Mouse (Mus musculus): ENCODE results near the gene Tbx2. TPM values are rescaled to one million over a fixed set of nuclear protein-coding genes. Genes with fewer than 3 reads are reported as not detected.

The Tbx2 gene
- 1.6 and 1.7 TPM in 2 replicates for polyA plus RNA-seq (2015; fragmentation: Nextera tagmentation; extraction: Ambion mirVana)

DNA sequence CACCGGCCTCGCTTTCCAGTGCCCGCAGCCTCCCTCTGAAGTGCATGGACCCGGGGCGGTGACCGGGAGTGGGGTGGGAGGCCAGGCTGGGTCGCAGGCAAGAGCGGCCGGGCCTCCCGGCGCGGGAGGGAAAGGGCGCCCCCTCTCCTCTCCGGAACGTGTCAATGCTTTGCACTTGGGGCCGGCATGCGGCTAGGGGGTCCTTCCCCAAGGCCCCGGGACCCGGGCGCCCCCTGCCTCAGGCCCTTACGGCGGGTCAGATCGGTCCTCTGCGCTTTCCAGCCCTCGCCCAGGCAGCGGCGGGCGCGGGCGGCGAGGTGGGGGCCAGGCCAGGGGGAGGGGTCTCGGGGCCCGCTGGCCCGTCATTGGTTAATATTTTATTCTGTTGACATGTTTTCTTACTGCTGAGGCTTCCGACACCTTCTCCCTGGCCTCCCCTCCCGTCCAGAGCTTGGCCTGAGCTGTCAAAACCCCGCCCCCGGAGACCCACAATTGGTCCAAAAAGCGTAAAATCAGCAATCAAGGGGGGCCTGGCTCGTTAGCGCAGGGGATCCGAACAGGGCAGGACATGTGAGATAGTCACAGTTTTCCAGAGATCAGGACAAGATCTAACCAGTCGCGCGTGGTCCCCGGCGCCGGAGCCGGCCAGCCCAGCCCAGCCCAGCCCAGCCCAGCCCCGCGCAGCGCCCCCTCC lies at the start of gene Tbx2:
Gene Tbx2, plus strand, starts transcription at position 321 of the 694 bp plus-strand sequence.
- H3K9ac ChIP-seq = peak within 1 kb of the TSS; percentile 71
- no peaks in the 10 kb centered on the region for H3K9me3 ChIP-seq
- peaks cover 50% of the 10 kb centered on the region for H3K4me1 ChIP-seq (replicated peaks)
- H3K4me2 ChIP-seq = peak within 1 kb of the TSS; percentile 60
- peak within 1 kb of the TSS; percentile 42 for H3K4me3 ChIP-seq
- under 1% methylated on average over 50 of the region's 52 CpGs for WGBS
- peak; percentile 77 for ATAC-seq (ENCODE audit: low read depth)
- no peaks in the 10 kb centered on the region for H3K36me3 ChIP-seq
- peaks cover 97% of the 10 kb centered on the region for H3K27me3 ChIP-seq
- H3K27ac ChIP-seq (replicated peaks) = peak within 1 kb of the TSS; percentile 52

DNA sequence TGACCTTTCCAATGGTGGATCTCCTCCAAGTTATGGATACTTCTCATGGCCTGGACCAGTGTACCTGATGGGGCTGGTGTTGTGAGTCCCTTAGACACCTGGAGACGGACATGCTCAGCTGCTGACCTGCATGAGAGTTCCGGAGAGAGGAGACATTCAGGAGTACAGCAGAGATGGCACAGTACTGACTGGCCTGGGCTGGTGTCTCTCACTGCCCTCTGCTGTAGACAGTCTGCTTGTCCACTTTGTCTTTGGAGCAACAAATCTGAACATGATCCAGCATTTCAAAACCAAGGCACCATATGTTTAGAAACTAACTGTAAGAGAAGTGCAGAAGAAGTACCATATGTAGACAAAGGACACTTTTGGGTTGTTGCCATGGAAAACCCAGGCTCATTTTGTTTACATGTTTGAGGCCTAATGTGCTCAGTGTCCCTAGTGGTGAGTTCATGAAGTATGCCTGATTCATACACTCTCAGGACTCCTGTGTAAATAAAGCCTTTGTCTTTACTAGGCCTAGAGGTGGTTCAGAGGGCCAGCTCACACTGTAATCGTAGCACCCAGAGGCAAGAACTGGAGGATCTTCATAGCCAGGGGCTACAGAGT lies 46.1 kb upstream of the Tbx2 start:
- ATAC-seq (ENCODE audit: low read depth) = no peak
- no peaks in the 10 kb centered on the region; the same call in 1 of the 2 replicates for H3K4me1 ChIP-seq (replicated peaks)
- no peak overlapping the region for H3K27ac ChIP-seq (replicated peaks)
- H3K9me3 ChIP-seq = no peaks in the 10 kb centered on the region
- H3K36me3 ChIP-seq = no peaks in the 10 kb centered on the region
- H3K9ac ChIP-seq = no peak overlapping the region
- no peaks in the 10 kb centered on the region for H3K27me3 ChIP-seq
- 71% methylated on average over 3 of the region's 3 CpGs for WGBS
- no peak overlapping the region for H3K4me3 ChIP-seq
- no peak overlapping the region for H3K4me2 ChIP-seq

DNA sequence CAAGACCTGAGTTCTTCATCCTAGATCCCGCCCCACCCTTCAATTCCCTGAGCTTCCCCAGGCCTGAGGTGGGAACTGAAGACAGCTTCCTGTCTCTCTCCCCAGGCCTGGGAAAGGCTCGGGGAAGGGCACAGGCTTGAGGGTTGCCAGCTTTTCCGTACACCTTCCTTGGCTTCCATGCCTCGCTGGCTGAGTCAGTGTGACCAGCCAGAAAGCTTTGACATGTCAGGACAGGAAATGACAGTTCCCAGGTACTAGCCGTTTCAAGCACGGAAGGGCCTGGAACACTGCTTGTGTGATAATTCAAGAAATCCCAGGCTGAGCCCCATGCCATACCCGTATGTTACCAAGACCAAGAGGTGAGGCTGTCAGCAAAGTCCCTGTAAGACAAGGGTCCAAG lies 42.6 kb upstream of the Tbx2 start:
- 92% methylated on average over 7 of the region's 7 CpGs for WGBS

DNA sequence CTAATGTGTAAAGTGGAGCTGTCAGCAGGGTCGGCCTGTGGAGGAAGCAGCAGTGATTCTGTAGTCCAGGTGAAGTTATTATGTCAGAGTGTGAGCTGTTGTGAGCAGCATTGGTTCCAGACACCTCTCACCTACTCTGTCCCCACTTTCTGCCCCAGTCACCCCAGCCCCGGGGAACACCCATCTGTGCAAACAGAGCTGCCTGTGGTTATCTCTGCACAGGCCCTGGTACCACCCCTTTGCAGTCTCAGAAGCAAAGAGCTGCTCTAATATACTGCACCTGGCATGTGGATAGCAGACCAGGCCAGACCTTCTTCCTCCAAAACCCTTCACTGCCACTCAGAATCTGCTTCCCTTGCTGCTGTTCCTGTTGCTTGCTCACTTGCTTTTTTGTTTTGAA lies 42.1 kb upstream of the Tbx2 start:
- no peak overlapping the region for H3K9ac ChIP-seq
- WGBS = 87% methylated on average over 2 of the region's 2 CpGs
- no peaks in the 10 kb centered on the region for H3K36me3 ChIP-seq
- H3K4me2 ChIP-seq = no peak overlapping the region
- no peak overlapping the region for H3K27ac ChIP-seq (replicated peaks)
- no peaks in the 10 kb centered on the region; the same call in 1 of the 2 replicates for H3K4me1 ChIP-seq (replicated peaks)
- no peak overlapping the region for H3K4me3 ChIP-seq
- no peak for ATAC-seq (ENCODE audit: low read depth)
- no peaks in the 10 kb centered on the region for H3K9me3 ChIP-seq
- H3K27me3 ChIP-seq = no peaks in the 10 kb centered on the region

More for the DNA sequence above, 42.6 kb upstream of the Tbx2 start:
- Histone ChIP-seq H3K27me3 (no peaks in the 10 kb centered on the region), H3K4me2 (no peak overlapping the region), H3K36me3 (no peaks in the 10 kb centered on the region), H3K4me1 (replicated peaks) (no peaks in the 10 kb centered on the region; the same call in 1 of the 2 replicates), H3K9me3 (no peaks in the 10 kb centered on the region), H3K4me3 (no peak overlapping the region), H3K9ac (no peak overlapping the region), H3K27ac (replicated peaks) (no peak overlapping the region)
- ATAC-seq (ENCODE audit: low read depth) = no peak

DNA sequence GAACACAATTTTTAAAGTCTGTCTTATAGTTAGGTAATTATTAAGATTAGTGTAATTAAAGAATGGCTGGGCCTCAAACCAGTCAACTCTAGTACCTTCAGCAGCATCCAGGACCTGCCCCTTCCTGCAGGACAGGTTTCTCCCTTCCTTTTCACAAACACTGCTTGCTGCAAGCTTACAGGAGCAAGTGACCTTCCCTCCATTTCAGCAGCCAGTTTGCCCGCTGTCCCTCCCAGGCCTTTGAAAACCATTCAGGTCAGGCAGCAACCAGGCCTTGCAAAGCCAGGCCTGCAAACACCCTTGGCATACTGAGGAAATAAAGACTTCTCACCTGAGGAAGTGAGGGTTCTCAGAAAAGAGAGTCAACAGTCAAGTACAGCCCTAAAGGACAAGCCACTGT lies 41.1 kb upstream of the Tbx2 start:
- no peaks in the 10 kb centered on the region for H3K27me3 ChIP-seq
- WGBS = 68% methylated on average over 1 of the region's 1 CpGs
- H3K9ac ChIP-seq = no peak overlapping the region
- no peak for ATAC-seq (ENCODE audit: low read depth)
- H3K4me3 ChIP-seq = no peak overlapping the region
- no peaks in the 10 kb centered on the region for H3K9me3 ChIP-seq
- no peaks in the 10 kb centered on the region; the same call in 1 of the 2 replicates for H3K4me1 ChIP-seq (replicated peaks)
- H3K4me2 ChIP-seq = no peak overlapping the region
- H3K27ac ChIP-seq (replicated peaks) = no peak overlapping the region
- no peaks in the 10 kb centered on the region for H3K36me3 ChIP-seq

DNA sequence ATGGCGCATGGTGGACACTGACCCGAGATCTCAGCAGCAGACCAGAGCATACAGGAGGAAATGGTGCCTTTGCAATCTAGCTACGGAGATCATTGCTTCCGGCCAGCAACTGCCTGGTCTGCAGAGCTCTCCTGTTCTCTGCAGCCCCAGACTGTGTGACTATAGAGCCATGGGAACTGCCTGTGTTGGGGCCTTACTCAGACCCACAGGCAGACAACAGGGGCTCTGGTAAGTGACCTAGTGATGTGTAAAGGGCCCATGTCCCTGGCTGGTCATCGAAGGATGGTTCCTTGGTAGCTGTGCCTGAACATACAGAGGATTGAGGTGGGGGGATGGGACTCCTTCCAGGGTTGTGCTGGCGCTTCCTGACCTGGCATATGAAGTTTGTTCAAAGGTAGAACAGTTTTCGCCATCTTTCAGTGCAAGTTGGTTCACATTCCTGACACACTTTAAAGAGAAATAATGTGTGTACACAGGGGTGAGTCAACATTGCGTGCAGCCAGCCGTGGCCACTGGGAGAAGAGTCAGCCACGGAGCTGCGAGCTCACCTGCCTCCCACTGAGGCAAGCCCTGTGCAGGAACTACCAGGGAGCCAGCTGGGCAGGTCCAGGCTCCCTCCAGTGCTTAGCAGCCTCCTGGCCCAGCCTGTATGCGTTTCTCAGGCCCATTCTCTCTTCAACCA lies 39.7 kb upstream of the Tbx2 start:
- Histone ChIP-seq H3K9me3 (no peaks in the 10 kb centered on the region), H3K9ac (no peak overlapping the region), H3K4me1 (replicated peaks) (no peaks in the 10 kb centered on the region), H3K27me3 (no peaks in the 10 kb centered on the region), H3K4me3 (no peak overlapping the region), H3K36me3 (no peaks in the 10 kb centered on the region), H3K27ac (replicated peaks) (no peak overlapping the region), H3K4me2 (no peak overlapping the region)
- WGBS = 71% methylated on average over 12 of the region's 12 CpGs
- no peak for ATAC-seq (ENCODE audit: low read depth)

DNA sequence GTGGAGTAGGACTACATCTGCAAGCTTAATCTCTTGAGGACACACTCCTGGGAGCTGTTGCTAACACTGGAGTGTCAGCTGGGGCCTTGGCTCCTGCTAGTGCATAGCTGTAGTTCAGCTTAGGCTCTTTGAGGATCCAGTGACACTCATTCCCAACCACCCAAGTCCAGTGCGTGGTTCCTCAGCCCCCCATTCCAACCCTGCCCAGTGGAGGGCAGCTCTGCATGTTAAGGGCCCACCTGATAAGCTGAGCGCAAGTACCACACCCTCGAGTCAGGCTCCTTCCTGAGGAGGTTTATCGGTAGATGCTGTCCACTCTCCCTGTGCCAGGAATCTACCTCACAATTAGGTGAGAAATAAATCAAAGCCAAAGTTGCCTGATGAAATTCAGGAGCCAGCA lies 32.9 kb upstream of the Tbx2 start:
- Histone ChIP-seq H3K9ac (no peak overlapping the region), H3K27ac (replicated peaks) (no peak overlapping the region), H3K4me2 (no peak overlapping the region), H3K36me3 (no peaks in the 10 kb centered on the region), H3K4me1 (replicated peaks) (no peaks in the 10 kb centered on the region), H3K9me3 (no peaks in the 10 kb centered on the region), H3K27me3 (no peaks in the 10 kb centered on the region), H3K4me3 (no peak overlapping the region)
- no peak for ATAC-seq (ENCODE audit: low read depth)
- 87% methylated on average over 4 of the region's 4 CpGs for WGBS

DNA sequence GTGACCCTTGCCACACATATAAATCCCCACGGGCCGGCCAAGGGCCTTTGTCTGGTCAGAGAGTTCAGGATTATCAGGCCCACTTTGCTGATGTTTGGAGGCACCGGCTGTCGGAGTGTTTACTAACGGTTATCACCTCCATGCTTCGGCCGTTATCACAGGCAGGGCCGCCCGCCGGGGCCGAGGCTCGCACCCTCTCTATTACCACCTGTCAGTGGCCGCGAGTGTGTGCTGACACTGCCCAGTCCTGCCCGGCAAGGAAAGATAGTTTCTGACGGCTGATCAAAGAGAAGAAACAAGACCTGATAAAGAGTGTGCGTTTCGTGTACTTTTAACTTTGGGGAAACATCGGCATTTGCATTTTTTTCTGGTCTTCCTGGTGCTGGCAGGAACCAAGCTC lies 32.5 kb upstream of the Tbx2 start:
- Histone ChIP-seq H3K9me3 (no peaks in the 10 kb centered on the region), H3K36me3 (no peaks in the 10 kb centered on the region), H3K4me2 (no peak overlapping the region), H3K4me3 (no peak overlapping the region), H3K27me3 (no peaks in the 10 kb centered on the region), H3K9ac (no peak overlapping the region), H3K4me1 (replicated peaks) (no peaks in the 10 kb centered on the region), H3K27ac (replicated peaks) (no peak overlapping the region)
- WGBS = 84% methylated on average over 19 of the region's 19 CpGs
- ATAC-seq (ENCODE audit: low read depth) = no peak

DNA sequence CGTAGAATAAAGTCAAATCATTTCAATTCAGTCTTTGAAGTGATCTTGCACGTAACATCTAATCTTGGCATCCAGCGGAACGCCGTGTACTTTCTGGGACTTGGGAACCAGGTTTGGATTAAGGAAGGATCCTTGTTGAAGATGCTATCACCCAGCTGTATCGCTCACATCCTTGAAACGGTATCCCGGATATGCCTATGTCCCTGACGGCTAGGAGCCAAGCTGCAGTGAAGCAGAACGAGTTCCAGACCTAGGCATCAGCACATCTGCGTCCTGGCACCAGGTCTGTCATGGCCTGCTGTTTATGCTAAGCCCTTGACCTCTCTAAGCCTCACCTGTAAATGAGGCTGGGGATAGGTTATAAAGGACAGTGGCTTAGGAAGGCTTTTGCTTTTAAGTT lies 32.0 kb upstream of the Tbx2 start:
- Histone ChIP-seq H3K27me3 (no peaks in the 10 kb centered on the region), H3K27ac (replicated peaks) (no peak overlapping the region), H3K4me3 (no peak overlapping the region), H3K4me2 (no peak overlapping the region), H3K9me3 (no peaks in the 10 kb centered on the region), H3K36me3 (no peaks in the 10 kb centered on the region), H3K9ac (no peak overlapping the region), H3K4me1 (replicated peaks) (no peaks in the 10 kb centered on the region)
- WGBS = 87% methylated on average over 11 of the region's 11 CpGs
- ATAC-seq (ENCODE audit: low read depth) = no peak

DNA sequence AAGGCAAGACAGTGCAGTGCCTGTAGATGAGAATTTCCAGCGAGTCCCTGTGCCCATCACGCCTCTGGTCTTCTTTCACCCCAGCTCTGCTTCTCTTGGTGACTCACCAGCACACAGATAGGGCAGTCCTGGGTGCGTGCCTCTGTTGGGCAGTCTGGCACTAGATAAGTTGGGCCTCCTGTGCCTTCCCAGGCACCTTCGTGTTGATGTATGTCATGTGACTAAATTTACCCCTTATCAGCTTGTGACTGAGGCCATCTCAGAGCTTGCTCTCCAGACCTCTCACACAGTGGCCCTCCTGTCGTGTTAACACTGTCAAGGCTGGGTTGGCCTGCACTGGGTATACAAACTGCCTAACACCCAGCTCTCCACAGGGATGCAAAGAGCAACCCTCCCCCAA lies 28.3 kb upstream of the Tbx2 start:
- Histone ChIP-seq H3K27me3 (no peaks in the 10 kb centered on the region), H3K27ac (replicated peaks) (no peak overlapping the region), H3K4me3 (no peak overlapping the region), H3K4me2 (no peak overlapping the region), H3K9ac (no peak overlapping the region), H3K4me1 (replicated peaks) (no peaks in the 10 kb centered on the region), H3K9me3 (no peaks in the 10 kb centered on the region), H3K36me3 (no peaks in the 10 kb centered on the region)
- WGBS = 81% methylated on average over 5 of the region's 5 CpGs
- no peak for ATAC-seq (ENCODE audit: low read depth)

DNA sequence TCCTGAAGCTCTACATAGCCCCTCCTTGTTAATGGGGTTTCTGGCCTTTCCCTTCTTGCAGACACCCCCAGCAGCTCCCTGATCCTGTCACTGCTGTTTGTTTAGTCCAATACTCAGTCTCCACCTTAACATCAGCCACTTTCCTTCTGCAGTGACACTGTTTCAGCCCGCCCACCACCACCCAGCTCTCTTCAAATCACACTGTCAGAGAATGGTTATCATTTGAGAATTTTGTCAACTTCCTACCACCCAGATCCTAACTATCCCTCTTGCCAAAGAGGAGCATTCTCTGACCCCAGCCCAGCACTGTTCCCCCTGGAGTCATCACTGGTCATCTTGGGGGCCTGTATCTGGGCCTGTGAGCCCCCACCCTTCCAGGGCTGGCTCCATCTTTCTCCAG lies 26.6 kb upstream of the Tbx2 start:
- Histone ChIP-seq H3K4me1 (replicated peaks) (no peaks in the 10 kb centered on the region), H3K4me3 (no peak overlapping the region), H3K9ac (no peak overlapping the region), H3K36me3 (no peaks in the 10 kb centered on the region), H3K27me3 (no peaks in the 10 kb centered on the region), H3K9me3 (no peaks in the 10 kb centered on the region), H3K4me2 (no peak overlapping the region), H3K27ac (replicated peaks) (no peak overlapping the region)
- no peak for ATAC-seq (ENCODE audit: low read depth)
- WGBS = 75% methylated on average over 1 of the region's 1 CpGs

DNA sequence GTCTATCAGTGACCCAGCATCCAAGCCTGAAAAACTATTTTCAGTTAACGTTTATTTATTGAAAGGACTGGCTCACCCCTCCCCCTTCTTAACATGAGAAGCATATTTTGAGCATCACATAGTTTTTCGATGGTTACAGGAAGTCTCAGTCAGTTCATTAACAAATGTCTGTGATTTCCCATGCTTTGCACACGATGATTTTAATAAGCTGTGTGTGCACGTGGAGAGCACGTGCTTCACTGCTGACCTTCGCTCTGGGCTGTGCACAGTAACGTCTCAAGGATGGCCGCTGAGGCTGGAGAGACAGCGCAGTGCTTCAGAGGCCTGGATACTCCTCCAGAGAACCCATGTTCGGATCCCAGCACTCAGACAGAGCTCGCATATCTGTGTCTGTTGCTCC lies 25.0 kb upstream of the Tbx2 start:
- no peak overlapping the region for H3K27ac ChIP-seq (replicated peaks)
- no peaks in the 10 kb centered on the region for H3K4me1 ChIP-seq (replicated peaks)
- no peak overlapping the region for H3K4me2 ChIP-seq
- no peak overlapping the region for H3K9ac ChIP-seq
- WGBS = 89% methylated on average over 11 of the region's 11 CpGs
- H3K9me3 ChIP-seq = no peaks in the 10 kb centered on the region
- no peaks in the 10 kb centered on the region for H3K27me3 ChIP-seq
- ATAC-seq (ENCODE audit: low read depth) = no peak
- H3K4me3 ChIP-seq = no peak overlapping the region
- H3K36me3 ChIP-seq = no peaks in the 10 kb centered on the region

Measured in neural tube, embryonic 13.5 days (tissue).